Mouse (Mus musculus) lung, adult 2 months (tissue): ENCODE data around the gene Gm10775.

ENCODE experiments used
- CTCF ChIP-seq: fragments of 200-500 bp; IDR thresholded peaks from 2 replicates; pipeline ENCODE4 v1.5.1; 2011; ENCODE audit warnings: mild to moderate bottlenecking, low read length, control low read depth; ENCODE audit not compliant: insufficient read depth
- POLR2A ChIP-seq: fragments of 200-500 bp; IDR thresholded peaks from 2 replicates; pipeline ENCODE4 v1.6.1; 2011; ENCODE audit warnings: low read depth, mild to moderate bottlenecking, control low read depth, low read length, borderline replicate concordance; ENCODE audit errors: extremely low read depth

- TF ChIP-seq CTCF, result no peak
- TF ChIP-seq POLR2A, result no peak
Measured at GRCm38 (mm10) chr13:65258175-65258954, 974 bp upstream of the Gm10775 start.
